Mouse (Mus musculus) CH12.LX (cell line): ENCODE measurements around the gene Slc20a1. TPM values are rescaled to one million over a fixed set of nuclear protein-coding genes. Genes with fewer than 3 reads are reported as not detected.

Source experiments
- DNase-seq: peaks from one replicate; pipeline ENCODE4 v3.0.0-alpha.2; 2013; ENCODE audit errors: extremely low read depth
- H3K27ac ChIP-seq: 2 replicates; pipeline ENCODE4 v1.5.1; 2012; ENCODE audit warnings: low read depth, mild to moderate bottlenecking, control low read depth, moderate library complexity; ENCODE audit not compliant: insufficient read depth
- H3K27me3 ChIP-seq: replicated peaks from 2 replicates; pipeline ENCODE3; 2012; ENCODE audit warnings: inconsistent platforms
- H3K36me3 ChIP-seq, 2 experiments: replicated peaks in 1 of 2; 2 replicates each; pipeline versions ENCODE3 to v1.6.1; 2012; ENCODE audit warnings: inconsistent platforms in 1 of 2, low read length in 1 of 2, mild to moderate bottlenecking in 1 of 2, mixed read lengths in 1 of 2, moderate library complexity in 1 of 2; ENCODE audit not compliant: control insufficient read depth in 1 of 2, insufficient read depth in 1 of 2
- H3K4me1 ChIP-seq, 2 experiments: 2 replicates each; pipeline ENCODE4 v1.6.1; 2012; ENCODE audit warnings: inconsistent platforms in 1 of 2, moderate library complexity in 1 of 2; ENCODE audit not compliant: insufficient read depth in 2 of 2, control insufficient read depth in 1 of 2
- H3K4me2 ChIP-seq: 2 replicates; pipeline ENCODE4 v1.6.1; 2012; ENCODE audit warnings: low read depth, mild to moderate bottlenecking, control low read depth; ENCODE audit not compliant: poor library complexity, insufficient read depth, severe bottlenecking
- H3K4me3 ChIP-seq, 3 experiments: fragments of 150-350 bp in 1 of 3; sonication (generic) in 1 of 3; replicated peaks in 1 of 3; 2 replicates each; pipeline versions ENCODE3 to v1.5.1; 2011 to 2012; ENCODE audit warnings: low read depth in 2 of 3, low read length in 2 of 3, mild to moderate bottlenecking in 2 of 3, moderate library complexity in 2 of 3, control low read depth in 1 of 3, improper control_type of control experiment in 1 of 3, inconsistent platforms in 1 of 3, mixed read lengths in 1 of 3; ENCODE audit not compliant: poor library complexity in 1 of 3
- H3K79me2 ChIP-seq: replicated peaks from 2 replicates; pipeline ENCODE4 v1.6.1; 2012; ENCODE audit warnings: mild to moderate bottlenecking, moderate library complexity; ENCODE audit not compliant: control insufficient read depth, poor library complexity, insufficient read depth, severe bottlenecking; ENCODE audit errors: extremely low read depth
- H3K9ac ChIP-seq: 2 replicates; pipeline ENCODE4 v1.6.1; 2012; ENCODE audit warnings: low read depth, mild to moderate bottlenecking, control low read depth, moderate library complexity; ENCODE audit not compliant: insufficient read depth
- H3K9me3 ChIP-seq: replicated peaks from 2 replicates; pipeline ENCODE3; 2012; ENCODE audit warnings: low read length, inconsistent platforms, mixed read lengths
- BHLHE40 ChIP-seq: IDR thresholded peaks from 2 replicates; pipeline ENCODE4 v1.6.1; 2011; ENCODE audit warnings: mild to moderate bottlenecking, low read depth, low read length, improper control_type of control experiment
- CHD1 ChIP-seq: IDR thresholded peaks from 2 replicates; pipeline ENCODE4 v1.6.1; 2012; ENCODE audit warnings: low read depth, low read length, improper control_type of control experiment, inconsistent platforms
- CTCF ChIP-seq, 2 experiments: IDR thresholded peaks in 1 of 2; conservative IDR thresholded peaks in 1 of 2; 2 replicates each; pipeline ENCODE4 v1.5.1; 2011 to 2012; ENCODE audit warnings: low read depth in 2 of 2, low read length in 2 of 2, improper control_type of control experiment in 1 of 2, inconsistent platforms in 1 of 2, mild to moderate bottlenecking in 1 of 2, moderate library complexity in 1 of 2
- ELF1 ChIP-seq: IDR thresholded peaks from 2 replicates; pipeline ENCODE4 v1.6.1; 2014; ENCODE audit warnings: low read depth, mild to moderate bottlenecking, inconsistent platforms, low read length, improper control_type of control experiment
- EP300 ChIP-seq: IDR thresholded peaks from 2 replicates; pipeline ENCODE4 v1.6.1; 2011; ENCODE audit warnings: low read length, improper control_type of control experiment
- ETS1 ChIP-seq: conservative IDR thresholded peaks from 2 replicates; pipeline ENCODE4 v1.6.1; 2012; ENCODE audit warnings: low read depth, mild to moderate bottlenecking, inconsistent platforms, low read length, improper control_type of control experiment, moderate library complexity
- GABPA ChIP-seq: IDR thresholded peaks from 2 replicates; pipeline ENCODE4 v1.6.1; 2012; ENCODE audit warnings: low read depth, low read length, improper control_type of control experiment, inconsistent platforms; ENCODE audit not compliant: insufficient replicate concordance
- HCFC1 ChIP-seq: IDR thresholded peaks from 2 replicates; pipeline ENCODE4 v1.6.1; 2012; ENCODE audit warnings: low read depth, mild to moderate bottlenecking, inconsistent platforms, low read length, improper control_type of control experiment
- IRF4 ChIP-seq: IDR thresholded peaks from 2 replicates; pipeline ENCODE4 v1.6.1; 2014; ENCODE audit warnings: low read depth, mild to moderate bottlenecking, inconsistent platforms, low read length, improper control_type of control experiment
- JUN ChIP-seq: IDR thresholded peaks from 2 replicates; pipeline ENCODE4 v1.6.1; 2011; ENCODE audit warnings: low read depth, mild to moderate bottlenecking, low read length, improper control_type of control experiment, moderate library complexity; ENCODE audit not compliant: insufficient read depth
- JUND ChIP-seq: conservative IDR thresholded peaks from 2 replicates; pipeline ENCODE4 v1.6.1; 2011; ENCODE audit warnings: low read depth, low read length, improper control_type of control experiment
- MAZ ChIP-seq: IDR thresholded peaks from 2 replicates; pipeline ENCODE4 v1.6.1; 2012; ENCODE audit warnings: low read depth, mild to moderate bottlenecking, inconsistent platforms, low read length, improper control_type of control experiment, moderate library complexity
- MXI1 ChIP-seq: IDR thresholded peaks from 2 replicates; pipeline ENCODE4 v1.6.1; 2011; ENCODE audit warnings: mild to moderate bottlenecking, low read depth, low read length, improper control_type of control experiment
- PAX5 ChIP-seq: IDR thresholded peaks from 2 replicates; pipeline ENCODE4 v1.6.1; 2012; ENCODE audit warnings: low read length, inconsistent platforms, mixed read lengths
- POLR2AphosphoS2 ChIP-seq: IDR thresholded peaks from 2 replicates; pipeline ENCODE4 v1.6.1; 2011; ENCODE audit warnings: low read depth, low read length, improper control_type of control experiment
- TBP ChIP-seq: conservative IDR thresholded peaks from 2 replicates; pipeline ENCODE4 v1.6.1; 2011; ENCODE audit warnings: low read depth, low read length, improper control_type of control experiment
- TCF12 ChIP-seq: IDR thresholded peaks from 2 replicates; pipeline ENCODE4 v1.6.1; 2014; ENCODE audit warnings: low read depth, mild to moderate bottlenecking, inconsistent platforms, low read length, improper control_type of control experiment
- UBTF ChIP-seq: IDR thresholded peaks from 2 replicates; pipeline ENCODE4 v1.6.1; 2012; ENCODE audit warnings: low read depth, mild to moderate bottlenecking, inconsistent platforms, low read length, improper control_type of control experiment, moderate library complexity
- USF1 ChIP-seq: IDR thresholded peaks from 2 replicates; pipeline ENCODE4 v1.6.1; 2014; ENCODE audit warnings: low read depth, mild to moderate bottlenecking, inconsistent platforms, low read length, improper control_type of control experiment
- ZC3H11A ChIP-seq: IDR thresholded peaks from 2 replicates; pipeline ENCODE4 v1.6.1; 2012; ENCODE audit warnings: low read depth, mild to moderate bottlenecking, inconsistent platforms, low read length, improper control_type of control experiment
- ZMIZ1 ChIP-seq: IDR thresholded peaks from 2 replicates; pipeline ENCODE4 v1.6.1; 2012; ENCODE audit warnings: low read depth, mild to moderate bottlenecking, inconsistent platforms, low read length, improper control_type of control experiment
- dilution Hi-C: fragments of 300-500 bp; cut with MboI; formaldehyde crosslinking; loops from 2 replicates; pipeline ENCODE4 v1.14.3; 2020; ENCODE audit warnings: low sequenced_read_pairs; ENCODE audit not compliant: extremely low pct_unique_long_range_greater_than_20kb, extremely low pct_ligation_motif_present
- in situ Hi-C: fragments of 300-500 bp; cut with MboI; formaldehyde crosslinking; loops from 3 replicates; pipeline ENCODE4 v1.14.3; 2019; ENCODE audit warnings: low sequenced_read_pairs, low pct_ligation_motif_present, low pct_unique_long_range_greater_than_20kb, mixed read lengths
- polyA plus RNA-seq: library from polyadenylated mRNA; unstranded; fragments of >175 nt; gene quantifications from 2 replicates; pipeline ENCODE4 v1.2.1, GENCODE M21; 2012; ENCODE audit warnings: low read depth; ENCODE audit not compliant: insufficient read length
- total RNA-seq, 2 experiments: library from RNA; depleted of rRNA; stranded (reverse); fragments of 300-350 nt in 1 of 2; fragments of >200 nt in 1 of 2; gene quantifications; 2 replicates each; pipeline ENCODE4 v1.2.3; 2012 to 2014

Slc20a1 gene
- total and polyA plus RNA-seq, 3 experiments = 43.1 to 78.2 (median 72.1) TPM

- Histone ChIP-seq H3K27me3 (no peaks in the 10 kb centered on the region), H3K36me3 (peaks cover 30 to 56% of the 10 kb centered on the region in 2 experiments), H3K4me2 (no peak overlapping the region), H3K79me2 (no peaks in the 10 kb centered on the region), H3K9ac (no peak overlapping the region), H3K27ac (no peak overlapping the region), H3K4me1 (peaks cover 0 to 7% of the 10 kb centered on the region in 2 experiments; a peak in 2 of 4 replicates), H3K9me3 (no peaks in the 10 kb centered on the region)
- in situ Hi-C loops = no loop called here
- TF ChIP-seq EP300 = no peak
- no peak for TF ChIP-seq CHD1
- no peak for TF ChIP-seq POLR2AphosphoS2
- TF ChIP-seq MXI1 = no peak
- TF ChIP-seq, all 38 proteins: peak for 0
- dilution Hi-C loops = no loop called here
- DNase-seq = no peak
- no peak overlapping the region for H3K4me3 ChIP-seq
Observed at GRCm38 (mm10) chr2:129212566-129212965, 14.0 kb downstream of the Slc20a1 start.

- Histone ChIP-seq H3K36me3 (peaks cover 11 to 34% of the 10 kb centered on the region in 2 experiments), H3K79me2 (no peaks in the 10 kb centered on the region), H3K4me2 (no peak overlapping the region), H3K9me3 (no peaks in the 10 kb centered on the region), H3K9ac (no peak overlapping the region), H3K4me3 (no peak overlapping the region), H3K27ac (no peak overlapping the region), H3K27me3 (no peaks in the 10 kb centered on the region), H3K4me1 (no peaks in the 10 kb centered on the region)
- dilution Hi-C loops (no loop called here), in situ Hi-C loops (no loop called here)
- TF ChIP-seq TCF12 = no peak
- no peak for TF ChIP-seq PAX5
- TF ChIP-seq HCFC1 = no peak
- no peak for TF ChIP-seq TBP
- TF ChIP-seq BHLHE40 = no peak
- TF ChIP-seq JUN = no peak
- TF ChIP-seq ZC3H11A = no peak
- TF ChIP-seq IRF4 = no peak
- TF ChIP-seq ETS1 = no peak
- TF ChIP-seq UBTF = no peak
- no peak for TF ChIP-seq CHD1
- TF ChIP-seq MAZ = no peak
- TF ChIP-seq EP300 = no peak
- no peak for TF ChIP-seq ZMIZ1
- TF ChIP-seq GABPA = no peak
- no peak for TF ChIP-seq USF1
- no peak for TF ChIP-seq JUND
- TF ChIP-seq CTCF (conservative IDR thresholded peaks at IDR 0.05 in 1 of 2, IDR thresholded peaks at IDR 0.05 in 1 of 2; ENCODE audit: low read depth in 2 of 2, low read length in 2 of 2) = no peak
- TF ChIP-seq ELF1 = no peak
- no peak for DNase-seq
Observed at GRCm38 (mm10) chr2:129214774-129215173, 16.2 kb downstream of the Slc20a1 start.
